Mouse (Mus musculus): Measurements from ENCODE around the gene Agap1. TPM values are rescaled to one million over a fixed set of nuclear protein-coding genes. Genes with fewer than 3 reads are reported as not detected.

Gene Agap1
- total and polyA plus RNA-seq, 3 experiments, result 0.01 TPM; not detected in 2

DNA sequence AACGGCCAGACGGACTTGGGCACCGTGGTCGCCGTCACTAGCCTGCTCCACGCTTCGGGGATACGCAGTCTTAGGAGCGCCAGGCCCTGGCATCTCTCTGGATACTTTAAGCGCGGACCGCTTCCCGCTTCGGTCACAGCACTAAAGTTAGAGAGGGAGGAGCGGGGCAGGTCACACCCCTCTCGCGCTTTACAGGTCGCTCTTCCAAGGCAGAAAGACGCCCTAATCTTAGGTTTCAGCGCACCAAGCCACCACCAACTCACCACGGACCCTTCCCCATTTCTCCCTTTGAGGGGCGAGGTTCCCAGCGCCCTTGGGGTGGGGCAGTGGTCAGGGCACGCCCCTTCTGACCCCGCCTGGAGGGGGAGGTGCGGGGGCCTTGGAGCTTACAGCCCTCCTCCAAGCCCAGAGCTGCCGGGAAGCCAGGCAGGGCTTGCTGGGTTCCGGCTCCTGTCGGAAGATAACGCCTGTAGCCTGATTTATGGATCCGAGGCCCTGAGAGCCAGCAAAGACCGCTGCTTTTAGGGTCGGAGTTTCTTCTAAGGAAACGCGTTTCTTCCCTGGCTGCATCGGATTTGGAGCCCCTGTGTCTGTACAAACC, 472.6 kb downstream of the Agap1 start:
- no peak overlapping the region for H3K9ac ChIP-seq (ENCODE audit: control insufficient read depth, low read depth, low read length, poor library complexity, severe bottlenecking)

DNA sequence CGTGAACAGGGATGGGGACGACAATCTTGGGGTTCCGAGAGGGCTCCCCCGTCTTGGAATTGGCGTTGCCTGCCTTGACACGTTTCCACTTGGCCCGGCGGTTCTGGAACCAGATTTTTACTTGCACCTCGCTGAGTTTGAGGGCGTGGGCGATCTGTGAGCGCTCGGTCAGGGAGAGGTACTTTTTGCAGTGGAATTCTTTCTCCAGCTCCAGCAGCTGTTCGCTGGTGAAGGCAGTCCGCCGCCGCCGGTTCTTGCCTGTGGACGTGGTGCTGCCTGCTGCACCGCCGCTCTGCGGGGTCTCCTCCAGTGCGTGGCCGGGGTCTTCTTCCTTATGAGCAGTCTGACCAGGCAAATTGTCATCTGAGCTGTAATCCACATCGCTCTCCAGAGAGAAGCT, 474.1 kb downstream of the Agap1 start:
- Histone ChIP-seq H3K4me1 (ENCODE audit: control insufficient read depth in 1 of 2, insufficient read depth in 2 of 2, low read length in 2 of 2) (no peaks in the 10 kb centered on the region), H3K27me3 (ENCODE audit: control insufficient read depth in 1 of 2, insufficient read depth in 2 of 2, low read length in 2 of 2) (no peaks in the 10 kb centered on the region), H3K79me2 (ENCODE audit: control insufficient read depth, insufficient read depth, low read length, poor library complexity) (no peaks in the 10 kb centered on the region), H3K36me3 (ENCODE audit: control insufficient read depth in 1 of 2, insufficient read depth in 2 of 2, low read length in 2 of 2) (no peaks in the 10 kb centered on the region), H3K9ac (ENCODE audit: control insufficient read depth, low read depth, low read length, poor library complexity, severe bottlenecking) (no peak overlapping the region), H3K27ac (ENCODE audit: control insufficient read depth, low read depth, low read length) (no peak overlapping the region), H3K4me3 (ENCODE audit: control insufficient read depth in 1 of 2, insufficient read depth in 1 of 2, low read depth in 2 of 2, low read length in 2 of 2) (no peak overlapping the region), H3K9me3 (replicated peaks; ENCODE audit: insufficient read depth, low read length) (no peaks in the 10 kb centered on the region)
- no peak for TF ChIP-seq USF2 (IDR thresholded peaks at IDR 0.05; ENCODE audit: borderline replicate concordance in 1 of 2, insufficient read depth in 1 of 2, low read depth in 1 of 2, low read length in 2 of 2)
- TF ChIP-seq MAZ (IDR thresholded peaks at IDR 0.05; ENCODE audit: low read depth, low read length), result no peak
- no peak for TF ChIP-seq TBP (IDR thresholded peaks at IDR 0.05; ENCODE audit: low read depth, low read length)
- TF ChIP-seq SIN3A (IDR thresholded peaks at IDR 0.05; ENCODE audit: low read length), result no peak
- no peak for TF ChIP-seq MEF2A (IDR thresholded peaks at IDR 0.05; ENCODE audit: extremely low read depth, insufficient replicate concordance, low read depth, low read length, poor library complexity, severe bottlenecking)
- no peak for TF ChIP-seq JUND (IDR thresholded peaks at IDR 0.05; ENCODE audit: low read depth, low read length)
- no peak for TF ChIP-seq MAFK (IDR thresholded peaks at IDR 0.05; ENCODE audit: borderline replicate concordance, low read depth, low read length)
- TF ChIP-seq GABPA (IDR thresholded peaks at IDR 0.05; ENCODE audit: low read depth, low read length), result no peak
- DNase-seq (ENCODE audit: low read depth, low spot score), result no peak

More for the DNA sequence above, 472.6 kb downstream of the Agap1 start:
- H3K4me3 ChIP-seq (ENCODE audit: control insufficient read depth in 1 of 2, insufficient read depth in 1 of 2, low read depth in 2 of 2, low read length in 2 of 2), result no peak overlapping the region
- H3K79me2 ChIP-seq (ENCODE audit: control insufficient read depth, insufficient read depth, low read length, poor library complexity), result no peaks in the 10 kb centered on the region
- DNase-seq (ENCODE audit: low read depth, low spot score), result no peak
- TF ChIP-seq GABPA (IDR thresholded peaks at IDR 0.05; ENCODE audit: low read depth, low read length) (no peak), USF2 (IDR thresholded peaks at IDR 0.05; ENCODE audit: borderline replicate concordance in 1 of 2, insufficient read depth in 1 of 2, low read depth in 1 of 2, low read length in 2 of 2) (no peak), NELFE (IDR thresholded peaks at IDR 0.05; ENCODE audit: low read depth, low read length) (no peak), ELF1 (IDR thresholded peaks at IDR 0.05; ENCODE audit: low read depth, low read length) (no peak)
- no peaks in the 10 kb centered on the region for H3K9me3 ChIP-seq (replicated peaks; ENCODE audit: insufficient read depth, low read length)
- H3K4me1 ChIP-seq (ENCODE audit: control insufficient read depth in 1 of 2, insufficient read depth in 2 of 2, low read length in 2 of 2), result no peaks in the 10 kb centered on the region
- no peaks in the 10 kb centered on the region for H3K27me3 ChIP-seq (ENCODE audit: control insufficient read depth in 1 of 2, insufficient read depth in 2 of 2, low read length in 2 of 2)
- no peaks in the 10 kb centered on the region for H3K36me3 ChIP-seq (ENCODE audit: control insufficient read depth in 1 of 2, insufficient read depth in 2 of 2, low read length in 2 of 2)
- H3K27ac ChIP-seq (ENCODE audit: control insufficient read depth, low read depth, low read length), result no peak overlapping the region

DNA sequence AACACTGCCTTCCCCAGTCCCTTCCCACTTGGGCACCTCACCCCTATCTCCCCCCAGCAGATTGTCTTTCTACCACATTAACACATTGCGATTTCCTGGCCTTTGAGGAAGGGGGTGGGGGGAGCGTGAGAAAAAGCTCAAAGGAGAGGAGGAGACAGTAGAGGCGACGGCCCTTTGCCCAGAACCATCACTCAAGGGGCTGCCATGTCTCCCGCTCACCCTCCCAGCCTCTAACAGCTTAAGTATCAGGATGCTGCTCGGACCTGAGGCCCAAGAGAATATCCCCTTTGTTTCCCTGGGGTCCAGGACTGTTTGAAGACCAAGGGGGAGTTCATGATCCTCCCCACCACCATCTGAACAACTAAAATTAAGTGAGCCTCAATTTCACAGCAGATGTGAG, 474.6 kb downstream of the Agap1 start:
- H3K36me3 ChIP-seq (ENCODE audit: control insufficient read depth in 1 of 2, insufficient read depth in 2 of 2, low read length in 2 of 2), result no peaks in the 10 kb centered on the region
- H3K4me3 ChIP-seq (ENCODE audit: control insufficient read depth in 1 of 2, insufficient read depth in 1 of 2, low read depth in 2 of 2, low read length in 2 of 2), result no peak overlapping the region
- no peak for DNase-seq (ENCODE audit: low read depth, low spot score)
- no peaks in the 10 kb centered on the region for H3K4me1 ChIP-seq (ENCODE audit: control insufficient read depth in 1 of 2, insufficient read depth in 2 of 2, low read length in 2 of 2)
- no peak overlapping the region for H3K9ac ChIP-seq (ENCODE audit: control insufficient read depth, low read depth, low read length, poor library complexity, severe bottlenecking)
- H3K79me2 ChIP-seq (ENCODE audit: control insufficient read depth, insufficient read depth, low read length, poor library complexity), result no peaks in the 10 kb centered on the region
- no peaks in the 10 kb centered on the region for H3K9me3 ChIP-seq (replicated peaks; ENCODE audit: insufficient read depth, low read length)
- H3K27ac ChIP-seq (ENCODE audit: control insufficient read depth, low read depth, low read length), result no peak overlapping the region
- TF ChIP-seq SMC3 (IDR thresholded peaks at IDR 0.05; ENCODE audit: low read depth, low read length), result no peak
- TF ChIP-seq KAT2A (conservative IDR thresholded peaks at IDR 0.05; ENCODE audit: low read depth, low read length), result no peak
- TF ChIP-seq SIN3A (IDR thresholded peaks at IDR 0.05; ENCODE audit: low read length), result no peak
- no peak for TF ChIP-seq BHLHE40 (IDR thresholded peaks at IDR 0.05; ENCODE audit: borderline replicate concordance, low read depth, low read length)
- no peak for TF ChIP-seq USF2 (IDR thresholded peaks at IDR 0.05; ENCODE audit: borderline replicate concordance in 1 of 2, insufficient read depth in 1 of 2, low read depth in 1 of 2, low read length in 2 of 2)
- no peak for TF ChIP-seq POLR2A (IDR thresholded peaks at IDR 0.05; ENCODE audit: control insufficient read depth in 1 of 2, insufficient read depth in 1 of 2, low read depth in 1 of 2, low read length in 2 of 2, poor library complexity in 1 of 2)
- TF ChIP-seq RCOR1 (IDR thresholded peaks at IDR 0.05; ENCODE audit: low read depth, low read length), result no peak
- no peaks in the 10 kb centered on the region for H3K27me3 ChIP-seq (ENCODE audit: control insufficient read depth in 1 of 2, insufficient read depth in 2 of 2, low read length in 2 of 2)

Data from MEL (cell line).